Mouse (Mus musculus): ENCODE data around the gene Ric8a. TPM values are rescaled to one million over a fixed set of nuclear protein-coding genes. Genes with fewer than 3 reads are reported as not detected.
A peak's percentile ranks its signal among the peaks of the same experiment; 100 is the strongest.

Gene Ric8a
- total RNA-seq, 2 experiments from 2014 or later: 29.7 to 41.7 TPM

GRCm38 (mm10) chr7:140845683-140846082 is 11.1 kb upstream of the Ric8a start:
- no peak for ATAC-seq (ENCODE audit: poor library complexity, severe bottlenecking)

GRCm38 (mm10) chr7:140846676-140847075 is 10.1 kb upstream of the Ric8a start:
- ATAC-seq (ENCODE audit: poor library complexity, severe bottlenecking): no peak

- no peak for ATAC-seq (ENCODE audit: poor library complexity, severe bottlenecking)
These were observed 8.8 kb upstream of the Ric8a start, which contains the start of gene Odf3 for GRCm38 (mm10) chr7:140847755-140848580. TSS of gene Odf3 (plus strand) at chr7:140847805.

- no peak for ATAC-seq (ENCODE audit: poor library complexity, severe bottlenecking)
These were observed 8.2 kb upstream of the Ric8a start for GRCm38 (mm10) chr7:140848591-140848990.

- no peak for ATAC-seq (ENCODE audit: poor library complexity, severe bottlenecking)
These were observed 4.8 kb upstream of the Ric8a start for GRCm38 (mm10) chr7:140851916-140852315.

GRCm38 (mm10) chr7:140853386-140853785 is 3.4 kb upstream of the Ric8a start:
- ATAC-seq (ENCODE audit: poor library complexity, severe bottlenecking): no peak

GRCm38 (mm10) chr7:140854483-140854882 is 2.3 kb upstream of the Ric8a start:
- ATAC-seq (ENCODE audit: poor library complexity, severe bottlenecking): no peak

GRCm38 (mm10) chr7:140855181-140855580 is 1.6 kb upstream of the Ric8a start:
- no peak for ATAC-seq (ENCODE audit: poor library complexity, severe bottlenecking)

- ATAC-seq (ENCODE audit: poor library complexity, severe bottlenecking): peak; percentile 62
These were observed 635 bp upstream of the Ric8a start, which contains the start of gene Gm45785 for GRCm38 (mm10) chr7:140855860-140856784. TSS of gene Gm45785 (minus strand) at chr7:140856331.

GRCm38 (mm10) chr7:140857550-140858505 is 1.1 kb downstream of the Ric8a start, which contains the start of gene Bet1l:
TSS of gene Bet1l (minus strand) at chr7:140857577.
- ATAC-seq (ENCODE audit: poor library complexity, severe bottlenecking): no peak; the same call in 1 of the 2 replicates

- ATAC-seq (ENCODE audit: poor library complexity, severe bottlenecking): no peak
These were observed 2.0 kb downstream of the Ric8a start for GRCm38 (mm10) chr7:140858746-140859145.

GRCm38 (mm10) chr7:140859997-140860396 is 3.2 kb downstream of the Ric8a start:
- no peak for ATAC-seq (ENCODE audit: poor library complexity, severe bottlenecking)

- no peak for ATAC-seq (ENCODE audit: poor library complexity, severe bottlenecking)
These were observed 4.0 kb downstream of the Ric8a start for GRCm38 (mm10) chr7:140860728-140861127.

- ATAC-seq (ENCODE audit: poor library complexity, severe bottlenecking): no peak
These were observed 8.0 kb downstream of the Ric8a start for GRCm38 (mm10) chr7:140864761-140865160.

- ATAC-seq (ENCODE audit: poor library complexity, severe bottlenecking): peak; percentile 74
These were observed 17.5 kb downstream of the Ric8a start for GRCm38 (mm10) chr7:140874224-140874623.

GRCm38 (mm10) chr7:140877364-140877763 is 20.6 kb downstream of the Ric8a start:
- peak; percentile 55 for ATAC-seq (ENCODE audit: poor library complexity, severe bottlenecking)

- ATAC-seq (ENCODE audit: poor library complexity, severe bottlenecking): peak; percentile 16; the same call in 1 of the 2 replicates
These were observed 22.6 kb downstream of the Ric8a start for GRCm38 (mm10) chr7:140879355-140879754.

- ATAC-seq (ENCODE audit: poor library complexity, severe bottlenecking): no peak
These were observed 23.7 kb downstream of the Ric8a start for GRCm38 (mm10) chr7:140880419-140880818.

GRCm38 (mm10) chr7:140880865-140881515 is 24.2 kb downstream of the Ric8a start:
- no peak for ATAC-seq (ENCODE audit: poor library complexity, severe bottlenecking)
